Mouse (Mus musculus) cortical plate, adult 2 months (tissue): ENCODE measurements around the gene Ctso.

Experiments used
- CTCF ChIP-seq: fragments of 200-500 bp; IDR thresholded peaks from 2 replicates; pipeline ENCODE4 v1.5.1; 2011; ENCODE audit warnings: mild to moderate bottlenecking, control low read depth, low read length; ENCODE audit not compliant: insufficient read depth; ENCODE audit errors: extremely low read depth
- POLR2A ChIP-seq: fragments of 200-500 bp; IDR thresholded peaks from 2 replicates; pipeline ENCODE4 v1.6.1; 2011; ENCODE audit warnings: mild to moderate bottlenecking, low read length, control low read depth; ENCODE audit not compliant: insufficient read depth; ENCODE audit errors: extremely low read depth

DNA sequence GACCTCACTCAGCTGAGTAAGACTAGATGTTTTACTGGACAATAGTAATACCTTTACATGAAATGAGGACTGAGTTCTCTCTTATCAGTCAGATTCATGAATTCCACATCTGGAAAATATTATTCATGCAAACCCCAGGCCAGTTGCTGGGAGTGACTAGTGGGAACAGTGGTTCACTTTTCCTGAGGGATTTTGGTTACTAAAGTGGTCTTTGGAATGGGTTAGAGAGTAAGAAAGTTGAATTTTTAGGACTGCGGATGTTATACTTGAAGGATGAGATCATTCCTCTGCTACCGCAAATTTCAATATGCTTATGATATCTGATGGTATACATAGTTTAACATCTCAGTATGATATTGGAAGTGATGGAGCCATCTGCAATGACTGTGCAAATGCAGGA lies 46.8 kb upstream of the Ctso start:
- TF ChIP-seq POLR2A: no peak
- no peak for TF ChIP-seq CTCF
